Mouse (Mus musculus) megakaryocyte-erythroid progenitor cell, adult 5 weeks (primary cell): Measurements from ENCODE around the gene Cnpy4. TPM values are rescaled to one million over a fixed set of nuclear protein-coding genes. Genes with fewer than 3 reads are reported as not detected.

Source experiments
- polyA plus RNA-seq: library from polyadenylated mRNA; stranded (reverse); fragments of >175 nt; gene quantifications from 2 replicates; pipeline ENCODE4 v1.2.3, GENCODE M21; 2012

Gene Cnpy4
- 2.8 and 3.1 TPM in 2 replicates for polyA plus RNA-seq

DNA sequence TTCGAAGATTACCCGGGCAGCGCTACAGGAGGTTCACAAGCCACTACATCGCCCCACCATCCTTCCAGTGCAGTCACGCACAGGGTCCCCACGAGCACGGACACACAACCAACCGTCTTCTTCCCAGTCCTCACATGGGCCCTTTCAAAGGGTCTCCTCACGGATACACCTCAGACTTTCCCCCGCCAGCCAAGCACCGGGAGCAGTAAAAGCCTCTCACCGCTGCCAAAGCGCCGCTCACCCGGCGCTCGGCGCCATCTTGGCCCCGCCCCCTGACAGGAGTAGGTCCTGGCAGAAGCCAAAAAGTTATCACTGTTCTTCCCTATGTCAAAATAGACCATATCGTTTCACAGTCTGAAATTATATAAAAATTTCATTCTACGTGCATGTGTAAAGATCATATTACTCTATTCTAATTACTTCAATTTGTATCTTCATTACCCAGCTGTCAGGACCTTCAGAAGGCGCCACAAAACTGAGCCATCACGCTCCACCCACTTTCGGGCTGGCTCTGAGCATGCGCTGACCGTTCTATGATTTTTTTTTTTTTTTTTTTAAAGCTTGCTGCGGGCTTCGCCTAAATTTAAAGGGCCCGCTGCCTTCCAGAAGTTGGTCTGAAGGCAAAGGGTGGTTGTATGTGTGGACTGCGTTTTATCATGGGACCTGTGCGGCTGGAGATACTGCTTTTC, at the start of gene Cnpy4, which contains the start of gene Taf6:
Cnpy4 (plus strand) TSS at position 536 of the 689 bp plus-strand sequence.
Taf6 (minus strand) TSS at position 502 of the 689 bp plus-strand sequence.

DNA sequence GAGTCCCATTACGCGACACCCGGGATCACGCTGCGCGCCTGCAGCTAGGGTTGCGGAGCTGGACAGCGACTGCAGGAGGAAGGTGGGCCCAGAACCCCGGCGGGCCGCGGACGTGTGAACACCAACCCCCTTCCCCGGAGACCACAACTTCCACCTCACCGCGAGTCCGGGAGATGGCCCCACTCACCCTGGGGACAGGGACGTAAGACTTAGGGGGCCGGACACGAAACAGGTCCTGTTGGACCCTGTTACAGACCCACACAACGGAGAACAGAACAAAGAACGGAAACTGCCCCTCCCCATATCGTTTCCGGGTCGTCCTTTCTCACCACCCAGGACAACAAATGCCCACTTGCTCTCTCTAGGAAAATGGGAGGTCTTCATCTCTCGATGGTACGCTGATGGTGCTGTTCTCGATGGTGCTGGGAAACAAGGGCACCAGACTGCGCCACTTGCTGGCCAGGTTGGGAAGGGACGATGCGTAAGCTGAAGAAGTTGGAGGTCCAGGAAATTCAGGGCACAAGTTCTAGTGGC, 31.8 kb upstream of the Cnpy4 start, which contains the start of gene Zfp113:
Zfp113 (minus strand) TSS at position 302 of the 534 bp plus-strand sequence.

DNA sequence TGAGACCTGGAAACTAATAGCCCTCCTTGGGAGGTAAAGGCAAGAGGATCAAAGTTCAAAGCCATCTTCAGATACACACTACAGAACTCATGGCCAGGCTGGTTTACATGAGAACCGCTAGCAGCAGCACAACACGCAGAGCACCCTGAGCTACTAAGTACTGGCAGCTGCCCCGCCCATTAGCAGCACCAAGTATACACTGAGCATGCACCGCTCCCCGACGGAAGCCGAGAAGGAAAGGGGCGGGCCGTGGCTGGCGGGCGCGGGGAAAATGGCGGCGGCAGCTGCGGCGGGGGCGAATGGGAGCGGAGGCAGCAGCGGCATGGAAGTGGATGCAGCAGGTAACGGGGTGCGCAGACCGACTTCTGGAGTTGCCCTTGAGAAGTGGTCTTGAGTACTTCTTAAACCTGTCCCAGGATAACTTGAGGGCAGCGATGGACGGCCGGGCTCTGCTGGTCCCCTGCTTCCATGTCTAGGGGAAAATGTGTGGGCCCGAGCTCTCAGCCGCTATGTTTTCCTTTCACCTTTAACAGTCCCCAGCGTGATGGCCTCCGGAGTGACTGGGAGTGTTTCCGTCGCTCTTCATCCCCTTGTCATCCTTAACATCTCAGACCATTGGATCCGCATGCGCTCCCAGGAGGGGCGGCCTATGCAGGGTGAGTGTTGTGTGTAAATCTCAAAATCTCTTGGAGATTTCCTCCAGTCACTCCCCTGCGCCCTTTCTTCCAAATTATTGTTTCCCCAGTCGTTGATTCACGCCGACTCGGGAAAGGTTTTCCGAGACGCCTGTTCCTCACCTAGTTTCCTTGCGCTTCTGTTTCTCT, 26.2 kb upstream of the Cnpy4 start, which contains the start of gene Cops6:
Cops6 (plus strand) TSS at position 230 of the 824 bp plus-strand sequence.

DNA sequence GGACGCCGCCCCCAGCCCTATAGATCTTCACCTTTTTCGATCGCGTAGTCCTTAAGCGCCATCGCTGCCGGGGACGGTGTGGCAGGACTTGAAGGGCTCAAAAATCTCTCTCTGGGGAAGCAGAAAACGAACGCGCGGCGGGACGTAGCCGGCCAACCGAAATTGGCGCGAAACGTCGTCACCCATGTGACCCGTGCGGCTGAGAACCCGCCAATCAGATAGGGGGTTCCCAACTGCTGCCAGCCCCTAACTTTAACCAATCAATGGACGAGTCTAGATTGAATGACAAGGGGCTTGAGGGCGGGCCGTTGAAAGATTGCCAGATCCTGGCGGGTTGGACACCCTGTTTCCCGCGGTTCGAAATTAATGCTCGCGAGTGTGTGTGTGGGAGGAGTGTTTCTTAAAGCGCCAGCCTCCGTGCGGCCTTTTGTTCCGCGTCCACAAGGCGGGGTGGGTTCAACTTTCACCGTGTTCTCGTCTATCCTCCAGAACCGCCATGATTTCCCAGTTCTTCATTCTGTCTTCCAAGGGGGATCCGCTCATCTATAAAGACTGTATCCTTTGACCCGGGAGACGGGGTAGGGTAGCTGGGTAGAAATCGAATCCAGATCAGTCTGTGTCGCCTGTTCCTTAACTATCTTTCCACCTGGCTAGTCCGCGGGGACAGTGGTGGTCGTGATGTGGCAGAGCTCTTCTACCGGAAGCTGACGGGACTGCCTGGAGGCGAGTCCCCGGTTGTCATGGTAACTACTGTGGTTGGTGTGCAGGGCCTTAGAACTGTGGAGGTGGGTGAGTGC, 15.4 kb upstream of the Cnpy4 start, which contains the start of the genes Ap4m1 and Mcm7:
Ap4m1 (plus strand) TSS at position 308 of the 797 bp plus-strand sequence.
Mcm7 (minus strand) TSS at position 728 of the 797 bp plus-strand sequence.

GRCm38 (mm10) chr5:138193771-138194727, 6.8 kb downstream of the Cnpy4 start, which contains the start of gene Mblac1:
Gene Mblac1, plus strand, starts transcription at chr5:138194314.

DNA sequence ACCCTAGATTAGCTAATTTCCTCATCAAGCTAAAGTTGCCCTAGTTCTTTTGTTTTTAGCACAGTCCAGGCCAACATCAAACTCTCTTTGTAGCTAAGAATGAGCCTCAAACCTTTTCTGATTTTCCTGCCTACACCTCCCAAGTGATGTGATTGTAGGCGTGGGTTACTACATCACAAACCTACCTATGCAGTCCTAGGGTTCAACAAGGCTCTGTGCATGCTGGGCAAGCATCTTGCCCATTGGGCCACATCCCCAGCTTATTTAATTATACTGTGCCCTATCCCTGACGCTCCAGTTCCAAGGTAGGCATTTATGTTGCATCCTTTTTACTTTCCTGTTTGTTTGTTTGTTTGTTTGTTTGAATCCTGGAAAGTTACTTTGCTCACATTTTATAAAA, 38.4 kb downstream of the Cnpy4 start, which contains the start of gene Nxpe5:
Nxpe5 (plus strand) TSS at position 199 of the 400 bp plus-strand sequence.

Other genes starting within 250 kb of the Cnpy4 start
- not detected in 2 replicates for gene Gjc3, start 224.4 kb upstream of the Cnpy4 start, polyA plus RNA-seq
- gene Azgp1, start 206.0 kb upstream of the Cnpy4 start, polyA plus RNA-seq, result not detected in 2 replicates
- 0.03 and 0.05 TPM in 2 replicates for gene Smok3a, start 166.2 kb upstream of the Cnpy4 start, polyA plus RNA-seq
- gene Smok3b, start 166.1 kb upstream of the Cnpy4 start, polyA plus RNA-seq, result not detected in 2 replicates
- gene Smok3c, start 134.3 kb upstream of the Cnpy4 start, polyA plus RNA-seq, result 0.13 TPM in 1 of 2 replicates, not detected in the other
- gene Zkscan1, start 102.4 kb upstream of the Cnpy4 start, polyA plus RNA-seq, result 1.0 and 1.1 TPM in 2 replicates
- gene Zscan21, start 70.6 kb upstream of the Cnpy4 start, polyA plus RNA-seq, result 1.4 and 1.6 TPM in 2 replicates
- gene Zfp113, start 31.7 kb upstream of the Cnpy4 start, polyA plus RNA-seq, result 0.29 and 0.35 TPM in 2 replicates
- 111 and 113 TPM in 2 replicates for gene Cops6, start 26.4 kb upstream of the Cnpy4 start, polyA plus RNA-seq
- 29.7 and 34.6 TPM in 2 replicates for gene Ap4m1, start 15.5 kb upstream of the Cnpy4 start, polyA plus RNA-seq
- gene Mcm7, start 15.1 kb upstream of the Cnpy4 start, polyA plus RNA-seq, result 63.1 and 79.9 TPM in 2 replicates
- 27.4 and 28.8 TPM in 2 replicates for gene Taf6, start within 50 bp of the Cnpy4 start, polyA plus RNA-seq
- gene Mblac1, start 6.8 kb downstream of the Cnpy4 start, polyA plus RNA-seq, result 5.2 and 7.1 TPM in 2 replicates
- 0.39 and 0.83 TPM in 2 replicates for gene Nxpe5, start 38.4 kb downstream of the Cnpy4 start, polyA plus RNA-seq
- gene Lamtor4, start 68.0 kb downstream of the Cnpy4 start, polyA plus RNA-seq, result 135 and 171 TPM in 2 replicates
- 210 and 248 TPM in 2 replicates for gene BC037034, start 76.5 kb downstream of the Cnpy4 start, polyA plus RNA-seq
- not detected in 2 replicates for gene Gal3st4, start 85.4 kb downstream of the Cnpy4 start, polyA plus RNA-seq
- gene Gm43720, start 92.5 kb downstream of the Cnpy4 start, polyA plus RNA-seq, result not detected in 2 replicates
- 5.9 and 8.4 TPM in 2 replicates for gene Gpc2, start 92.5 kb downstream of the Cnpy4 start, polyA plus RNA-seq
- 8.0 and 9.8 TPM in 2 replicates for gene Stag3, start 92.8 kb downstream of the Cnpy4 start, polyA plus RNA-seq
- not detected in 2 replicates for gene Pvrig, start 154.5 kb downstream of the Cnpy4 start, polyA plus RNA-seq